Mouse (Mus musculus) testis, adult 2 months (tissue): ENCODE results near the gene Ghrhr.

Experiments used
- CTCF ChIP-seq: fragments of 200-500 bp; IDR thresholded peaks from 2 replicates; pipeline ENCODE4 v1.5.1; 2012; ENCODE audit warnings: low read depth, mild to moderate bottlenecking, inconsistent platforms, low read length, moderate library complexity; ENCODE audit not compliant: control insufficient read depth, insufficient read depth, insufficient replicate concordance
- POLR2A ChIP-seq: fragments of 200-500 bp; IDR thresholded peaks from 2 replicates; pipeline ENCODE4 v1.6.1; 2012; ENCODE audit warnings: low read depth, mild to moderate bottlenecking, inconsistent platforms, low read length, moderate library complexity; ENCODE audit not compliant: control insufficient read depth

- no peak for TF ChIP-seq CTCF
- no peak for TF ChIP-seq POLR2A
Observed at GRCm38 (mm10) chr6:55403411-55404309, 27.6 kb downstream of the Ghrhr start.
